Mouse (Mus musculus) CH12.LX (cell line): ENCODE measurements around the gene Cmah. TPM values are rescaled to one million over a fixed set of nuclear protein-coding genes. Genes with fewer than 3 reads are reported as not detected.
A peak's percentile ranks its signal among the peaks of the same experiment; 100 is the strongest.

Source experiments
- DNase-seq: peaks from one replicate; pipeline ENCODE4 v3.0.0-alpha.2; 2013; ENCODE audit errors: extremely low read depth
- H3K27ac ChIP-seq: 2 replicates; pipeline ENCODE4 v1.5.1; 2012; ENCODE audit warnings: low read depth, mild to moderate bottlenecking, control low read depth, moderate library complexity; ENCODE audit not compliant: insufficient read depth
- H3K27me3 ChIP-seq: replicated peaks from 2 replicates; pipeline ENCODE3; 2012; ENCODE audit warnings: inconsistent platforms
- H3K36me3 ChIP-seq, 2 experiments: replicated peaks in 1 of 2; 2 replicates each; pipeline versions ENCODE3 to v1.6.1; 2012; ENCODE audit warnings: inconsistent platforms in 1 of 2, low read length in 1 of 2, mild to moderate bottlenecking in 1 of 2, mixed read lengths in 1 of 2, moderate library complexity in 1 of 2; ENCODE audit not compliant: control insufficient read depth in 1 of 2, insufficient read depth in 1 of 2
- H3K4me1 ChIP-seq, 2 experiments: 2 replicates each; pipeline ENCODE4 v1.6.1; 2012; ENCODE audit warnings: inconsistent platforms in 1 of 2, moderate library complexity in 1 of 2; ENCODE audit not compliant: insufficient read depth in 2 of 2, control insufficient read depth in 1 of 2
- H3K4me2 ChIP-seq: 2 replicates; pipeline ENCODE4 v1.6.1; 2012; ENCODE audit warnings: low read depth, mild to moderate bottlenecking, control low read depth; ENCODE audit not compliant: poor library complexity, insufficient read depth, severe bottlenecking
- H3K4me3 ChIP-seq, 3 experiments: fragments of 150-350 bp in 1 of 3; sonication (generic) in 1 of 3; replicated peaks in 1 of 3; 2 replicates each; pipeline versions ENCODE3 to v1.5.1; 2011 to 2012; ENCODE audit warnings: low read depth in 2 of 3, low read length in 2 of 3, mild to moderate bottlenecking in 2 of 3, moderate library complexity in 2 of 3, control low read depth in 1 of 3, improper control_type of control experiment in 1 of 3, inconsistent platforms in 1 of 3, mixed read lengths in 1 of 3; ENCODE audit not compliant: poor library complexity in 1 of 3
- H3K79me2 ChIP-seq: replicated peaks from 2 replicates; pipeline ENCODE4 v1.6.1; 2012; ENCODE audit warnings: mild to moderate bottlenecking, moderate library complexity; ENCODE audit not compliant: control insufficient read depth, poor library complexity, insufficient read depth, severe bottlenecking; ENCODE audit errors: extremely low read depth
- H3K9ac ChIP-seq: 2 replicates; pipeline ENCODE4 v1.6.1; 2012; ENCODE audit warnings: low read depth, mild to moderate bottlenecking, control low read depth, moderate library complexity; ENCODE audit not compliant: insufficient read depth
- H3K9me3 ChIP-seq: replicated peaks from 2 replicates; pipeline ENCODE3; 2012; ENCODE audit warnings: low read length, inconsistent platforms, mixed read lengths
- BHLHE40 ChIP-seq: IDR thresholded peaks from 2 replicates; pipeline ENCODE4 v1.6.1; 2011; ENCODE audit warnings: mild to moderate bottlenecking, low read depth, low read length, improper control_type of control experiment
- CHD2 ChIP-seq: IDR thresholded peaks from 2 replicates; pipeline ENCODE4 v1.6.1; 2011; ENCODE audit warnings: low read length, improper control_type of control experiment
- ELF1 ChIP-seq: IDR thresholded peaks from 2 replicates; pipeline ENCODE4 v1.6.1; 2014; ENCODE audit warnings: low read depth, mild to moderate bottlenecking, inconsistent platforms, low read length, improper control_type of control experiment
- EP300 ChIP-seq: IDR thresholded peaks from 2 replicates; pipeline ENCODE4 v1.6.1; 2011; ENCODE audit warnings: low read length, improper control_type of control experiment
- HCFC1 ChIP-seq: IDR thresholded peaks from 2 replicates; pipeline ENCODE4 v1.6.1; 2012; ENCODE audit warnings: low read depth, mild to moderate bottlenecking, inconsistent platforms, low read length, improper control_type of control experiment
- IRF4 ChIP-seq: IDR thresholded peaks from 2 replicates; pipeline ENCODE4 v1.6.1; 2014; ENCODE audit warnings: low read depth, mild to moderate bottlenecking, inconsistent platforms, low read length, improper control_type of control experiment
- JUN ChIP-seq: IDR thresholded peaks from 2 replicates; pipeline ENCODE4 v1.6.1; 2011; ENCODE audit warnings: low read depth, mild to moderate bottlenecking, low read length, improper control_type of control experiment, moderate library complexity; ENCODE audit not compliant: insufficient read depth
- JUND ChIP-seq: conservative IDR thresholded peaks from 2 replicates; pipeline ENCODE4 v1.6.1; 2011; ENCODE audit warnings: low read depth, low read length, improper control_type of control experiment
- MAFK ChIP-seq: IDR thresholded peaks from 2 replicates; pipeline ENCODE4 v1.6.1; 2011; ENCODE audit warnings: low read length, improper control_type of control experiment; ENCODE audit not compliant: insufficient replicate concordance
- MAX ChIP-seq: IDR thresholded peaks from 2 replicates; pipeline ENCODE4 v1.6.1; 2011; ENCODE audit warnings: low read length, improper control_type of control experiment
- MXI1 ChIP-seq: IDR thresholded peaks from 2 replicates; pipeline ENCODE4 v1.6.1; 2011; ENCODE audit warnings: mild to moderate bottlenecking, low read depth, low read length, improper control_type of control experiment
- MYC ChIP-seq: IDR thresholded peaks from 2 replicates; pipeline ENCODE4 v1.6.1; 2011; ENCODE audit warnings: low read depth, mild to moderate bottlenecking, improper control_type of control experiment, low read length
- NELFE ChIP-seq: IDR thresholded peaks from 2 replicates; pipeline ENCODE4 v1.6.1; 2011; ENCODE audit warnings: low read depth, low read length, improper control_type of control experiment
- PAX5 ChIP-seq: IDR thresholded peaks from 2 replicates; pipeline ENCODE4 v1.6.1; 2012; ENCODE audit warnings: low read length, inconsistent platforms, mixed read lengths
- RAD21 ChIP-seq: IDR thresholded peaks from 2 replicates; pipeline ENCODE4 v1.6.1; 2011; ENCODE audit warnings: low read depth, mild to moderate bottlenecking, low read length, improper control_type of control experiment, moderate library complexity
- RCOR1 ChIP-seq: conservative IDR thresholded peaks from 2 replicates; pipeline ENCODE4 v1.6.1; 2012; ENCODE audit warnings: low read depth, mild to moderate bottlenecking, inconsistent platforms, low read length, improper control_type of control experiment
- SIN3A ChIP-seq: IDR thresholded peaks from 2 replicates; pipeline ENCODE4 v1.6.1; 2012; ENCODE audit warnings: low read length, improper control_type of control experiment, inconsistent platforms
- TBP ChIP-seq: conservative IDR thresholded peaks from 2 replicates; pipeline ENCODE4 v1.6.1; 2011; ENCODE audit warnings: low read depth, low read length, improper control_type of control experiment
- ZKSCAN1 ChIP-seq: IDR thresholded peaks from 2 replicates; pipeline ENCODE4 v1.6.1; 2012; ENCODE audit warnings: low read depth, inconsistent platforms, low read length, improper control_type of control experiment, borderline replicate concordance
- ZMIZ1 ChIP-seq: IDR thresholded peaks from 2 replicates; pipeline ENCODE4 v1.6.1; 2012; ENCODE audit warnings: low read depth, mild to moderate bottlenecking, inconsistent platforms, low read length, improper control_type of control experiment
- ZNF384 ChIP-seq: IDR thresholded peaks from 2 replicates; pipeline ENCODE4 v1.6.1; 2012; ENCODE audit warnings: low read depth, low read length, improper control_type of control experiment, inconsistent platforms
- dilution Hi-C: fragments of 300-500 bp; cut with MboI; formaldehyde crosslinking; loops from 2 replicates; pipeline ENCODE4 v1.14.3; 2020; ENCODE audit warnings: low sequenced_read_pairs; ENCODE audit not compliant: extremely low pct_unique_long_range_greater_than_20kb, extremely low pct_ligation_motif_present
- in situ Hi-C: fragments of 300-500 bp; cut with MboI; formaldehyde crosslinking; loops from 3 replicates; pipeline ENCODE4 v1.14.3; 2019; ENCODE audit warnings: low sequenced_read_pairs, low pct_ligation_motif_present, low pct_unique_long_range_greater_than_20kb, mixed read lengths
- polyA plus RNA-seq: library from polyadenylated mRNA; unstranded; fragments of >175 nt; gene quantifications from 2 replicates; pipeline ENCODE4 v1.2.1, GENCODE M21; 2012; ENCODE audit warnings: low read depth; ENCODE audit not compliant: insufficient read length
- total RNA-seq, 2 experiments: library from RNA; depleted of rRNA; stranded (reverse); fragments of 300-350 nt in 1 of 2; fragments of >200 nt in 1 of 2; gene quantifications; 2 replicates each; pipeline ENCODE4 v1.2.3; 2012 to 2014

Cmah gene
- total and polyA plus RNA-seq, 3 experiments, result 5.0 to 17.4 (median 5.5) TPM

GRCm38 (mm10) chr13:24496353-24496752 is 169.1 kb downstream of the Cmah start:
- Histone ChIP-seq H3K4me1 (peaks cover 3 to 57% of the 10 kb centered on the region in 2 experiments; a peak in 3 of 4 replicates), H3K4me3 (no peak overlapping the region), H3K27ac (no peak overlapping the region), H3K27me3 (no peaks in the 10 kb centered on the region), H3K4me2 (no peak overlapping the region), H3K9ac (no peak overlapping the region), H3K36me3 (no peaks in the 10 kb centered on the region), H3K79me2 (no peaks in the 10 kb centered on the region), H3K9me3 (no peaks in the 10 kb centered on the region)
- no peak for DNase-seq
- in situ Hi-C loops (loop anchor here (25.0 kb wide), 2 partner anchors 416 to 491 kb away; no protein-coding TSS in a partner anchor), dilution Hi-C loops (no loop called here)
- no peak for TF ChIP-seq TBP

DNA sequence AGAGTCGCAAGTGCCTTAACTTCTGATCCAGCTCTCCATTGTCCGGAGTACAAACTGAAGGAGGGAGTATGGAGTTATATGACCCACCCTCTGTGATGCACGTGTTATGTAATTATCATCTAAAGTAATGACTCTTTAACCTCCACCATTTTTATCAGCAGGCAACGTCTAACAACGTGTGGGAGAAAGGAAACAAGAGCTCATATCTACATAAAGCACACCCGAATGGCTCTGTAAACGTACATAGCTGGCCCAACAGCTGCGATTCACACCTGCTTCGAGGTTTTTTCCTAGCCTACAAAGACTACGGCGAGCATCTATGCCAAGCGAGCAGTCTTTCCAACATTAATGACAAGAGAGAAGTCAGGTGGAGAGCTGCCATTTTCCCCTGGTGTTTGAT is 169.8 kb downstream of the Cmah start:
- in situ Hi-C loops (loop anchor here (25.0 kb wide), 2 partner anchors 415 to 490 kb away; no protein-coding TSS in a partner anchor), dilution Hi-C loops (no loop called here)
- Histone ChIP-seq H3K27ac (no peak overlapping the region), H3K36me3 (no peaks in the 10 kb centered on the region), H3K4me2 (no peak overlapping the region), H3K27me3 (no peaks in the 10 kb centered on the region)
- DNase-seq, result no peak
- no peak for TF ChIP-seq MXI1
- no peak for TF ChIP-seq ELF1
- TF ChIP-seq EP300, result no peak
- TF ChIP-seq PAX5, result no peak
- TF ChIP-seq RCOR1, result no peak
- TF ChIP-seq SIN3A, result no peak
- TF ChIP-seq HCFC1, result no peak
- TF ChIP-seq BHLHE40, result no peak
- no peak for TF ChIP-seq TBP
- no peak for TF ChIP-seq IRF4
- TF ChIP-seq MYC, result no peak
- TF ChIP-seq CHD2, result no peak
- TF ChIP-seq ZNF384, result no peak
- no peak for TF ChIP-seq RAD21
- TF ChIP-seq JUND, result no peak
- TF ChIP-seq, all 38 proteins: peak for 0
- peaks cover 3 to 57% of the 10 kb centered on the region in 2 experiments; a peak in 3 of 4 replicates for H3K4me1 ChIP-seq
- no peak overlapping the region for H3K4me3 ChIP-seq
- H3K9ac ChIP-seq, result no peak overlapping the region
- no peaks in the 10 kb centered on the region for H3K79me2 ChIP-seq
- H3K9me3 ChIP-seq, result no peaks in the 10 kb centered on the region

GRCm38 (mm10) chr13:24498342-24498741 is 171.1 kb downstream of the Cmah start:
- dilution Hi-C loops, result no loop called here
- Histone ChIP-seq H3K9ac (no peak overlapping the region), H3K36me3 (no peaks in the 10 kb centered on the region), H3K27ac (no peak overlapping the region)
- no peak for DNase-seq
- TF ChIP-seq MAFK (no peak), ZMIZ1 (no peak), NELFE (no peak), PAX5 (no peak), MAX (no peak), BHLHE40 (peak; percentile 29; the same call in 1 of the 2 replicates), MYC (no peak), ZKSCAN1 (no peak), JUN (no peak)
- TF ChIP-seq, all 38 proteins: peak for 1
- Histone ChIP-seq H3K79me2 (no peaks in the 10 kb centered on the region; the same call in 1 of the 2 replicates), H3K4me3 (no peak overlapping the region), H3K4me2 (no peak overlapping the region), H3K27me3 (no peaks in the 10 kb centered on the region), H3K4me1 (peaks cover 7 to 67% of the 10 kb centered on the region in 2 experiments; a peak in 3 of 4 replicates), H3K9me3 (no peaks in the 10 kb centered on the region)
- in situ Hi-C loops, result loop anchor here (25.0 kb wide), 2 partner anchors 414 to 489 kb away; no protein-coding TSS in a partner anchor
